Mouse (Mus musculus) gastrocnemius, adult 8-10 months (tissue): ENCODE results near the gene Ppp1r16b. TPM values are rescaled to one million over a fixed set of nuclear protein-coding genes. Genes with fewer than 3 reads are reported as not detected.

ENCODE experiments used
- DNase-seq, 2 experiments: peaks; one replicate each; pipeline ENCODE4 v3.0.0; 2022; ENCODE audit warnings: low spot score in 2 of 2
- total RNA-seq, 4 experiments: library from RNA; stranded (reverse); gene quantifications; 2 replicates each; pipeline ENCODE4 v1.2.4; 2022

Ppp1r16b gene
- total RNA-seq, 4 experiments from 2014 or later = 2.4 to 3.0 (median 2.7) TPM

GRCm38 (mm10) chr2:158668433-158669010 lies 3.3 kb downstream of the Ppp1r16b start:
- no peak for DNase-seq

GRCm38 (mm10) chr2:158669199-158670195 lies 4.3 kb downstream of the Ppp1r16b start:
- DNase-seq = no peak

- DNase-seq = no peak
These were observed 5.4 kb downstream of the Ppp1r16b start for GRCm38 (mm10) chr2:158670571-158670970.

- DNase-seq = no peak
These were observed 7.6 kb downstream of the Ppp1r16b start for GRCm38 (mm10) chr2:158672829-158673228.

GRCm38 (mm10) chr2:158673493-158673892 lies 8.3 kb downstream of the Ppp1r16b start:
- DNase-seq = no peak

DNA sequence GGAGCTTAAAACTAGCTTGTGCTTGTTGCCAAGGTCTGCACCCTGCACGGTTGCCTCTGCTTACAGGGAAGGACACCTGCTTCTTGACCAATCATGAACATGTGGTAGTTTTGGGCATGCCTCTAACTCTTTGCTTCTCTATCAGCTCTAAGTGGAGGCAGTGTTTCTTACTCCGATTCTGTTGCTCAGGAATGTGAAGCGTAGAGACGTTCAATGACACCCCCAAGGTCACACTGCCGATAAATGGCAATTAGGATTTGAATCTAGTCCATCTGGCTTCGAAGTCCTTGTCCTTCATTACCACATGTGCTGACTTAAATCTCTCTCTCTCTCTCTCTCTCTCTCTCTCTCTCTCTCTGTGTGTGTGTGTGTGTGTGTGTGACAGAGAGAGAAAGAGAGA lies 8.9 kb downstream of the Ppp1r16b start:
- DNase-seq = no peak

DNA sequence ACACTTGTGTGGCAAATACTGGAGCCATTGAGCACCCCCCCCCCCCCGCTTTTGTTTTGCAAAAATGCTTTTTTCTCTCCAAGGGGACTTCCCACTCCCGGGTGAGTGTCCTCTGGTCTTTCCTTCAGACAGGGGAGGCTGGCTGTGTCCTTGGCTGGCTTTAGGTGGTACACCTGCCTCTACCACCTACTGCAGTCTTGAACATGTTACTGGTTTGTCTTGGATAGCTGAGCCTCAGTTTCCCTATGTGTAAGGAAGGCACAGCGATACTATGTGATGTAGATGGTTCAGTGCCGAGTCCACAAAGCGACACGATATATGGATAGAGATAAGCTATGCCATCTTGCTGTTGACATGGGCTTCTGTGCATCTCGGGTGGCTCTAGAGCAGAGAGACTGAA lies 9.6 kb downstream of the Ppp1r16b start:
- DNase-seq = no peak

DNA sequence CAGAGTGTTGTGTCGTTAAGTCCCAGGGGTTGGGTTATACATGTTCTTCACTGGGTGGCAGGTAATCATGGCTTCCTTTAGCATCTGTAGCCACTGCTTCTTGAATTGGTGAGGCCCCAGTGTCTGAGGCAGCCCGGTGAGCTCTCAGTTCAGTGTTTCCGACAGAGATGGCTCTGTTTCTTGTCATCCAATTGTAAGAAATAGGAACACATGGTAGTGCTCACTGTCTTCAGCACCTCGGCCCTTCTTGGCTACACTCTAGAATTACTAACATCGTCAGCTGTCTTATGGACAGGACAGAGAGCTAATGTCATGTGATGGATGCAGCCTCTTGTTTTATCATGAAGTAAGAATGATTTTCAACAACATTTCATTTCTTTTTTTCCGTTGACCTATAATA lies 10.0 kb downstream of the Ppp1r16b start:
- no peak for DNase-seq

- DNase-seq = no peak
These were observed 10.8 kb downstream of the Ppp1r16b start for GRCm38 (mm10) chr2:158675907-158676533.

- DNase-seq = no peak
These were observed 12.7 kb downstream of the Ppp1r16b start for GRCm38 (mm10) chr2:158677946-158678345.

GRCm38 (mm10) chr2:158679091-158679490 lies 13.9 kb downstream of the Ppp1r16b start:
- no peak for DNase-seq

- no peak for DNase-seq
These were observed 15.2 kb downstream of the Ppp1r16b start for GRCm38 (mm10) chr2:158680357-158680889.

DNA sequence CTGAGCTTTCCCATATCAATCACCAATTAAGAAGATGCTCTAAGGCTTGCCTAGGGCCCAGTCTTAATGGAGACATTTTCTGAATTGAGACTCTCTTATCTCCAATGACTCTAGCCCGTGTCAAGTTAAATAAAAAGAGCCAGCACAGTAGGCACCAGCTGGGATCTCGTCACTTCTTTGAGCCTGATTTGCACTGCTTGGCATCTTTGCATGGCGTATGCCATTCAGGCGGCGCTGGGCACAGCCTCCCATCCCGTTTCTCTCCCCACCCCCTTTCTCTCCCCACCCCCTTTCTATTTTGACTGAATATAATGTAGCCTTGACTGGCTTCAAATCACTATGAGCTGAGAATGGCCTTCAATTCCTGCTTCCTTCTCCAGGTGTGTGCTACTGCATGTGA lies 16.5 kb downstream of the Ppp1r16b start:
- no peak for DNase-seq

DNA sequence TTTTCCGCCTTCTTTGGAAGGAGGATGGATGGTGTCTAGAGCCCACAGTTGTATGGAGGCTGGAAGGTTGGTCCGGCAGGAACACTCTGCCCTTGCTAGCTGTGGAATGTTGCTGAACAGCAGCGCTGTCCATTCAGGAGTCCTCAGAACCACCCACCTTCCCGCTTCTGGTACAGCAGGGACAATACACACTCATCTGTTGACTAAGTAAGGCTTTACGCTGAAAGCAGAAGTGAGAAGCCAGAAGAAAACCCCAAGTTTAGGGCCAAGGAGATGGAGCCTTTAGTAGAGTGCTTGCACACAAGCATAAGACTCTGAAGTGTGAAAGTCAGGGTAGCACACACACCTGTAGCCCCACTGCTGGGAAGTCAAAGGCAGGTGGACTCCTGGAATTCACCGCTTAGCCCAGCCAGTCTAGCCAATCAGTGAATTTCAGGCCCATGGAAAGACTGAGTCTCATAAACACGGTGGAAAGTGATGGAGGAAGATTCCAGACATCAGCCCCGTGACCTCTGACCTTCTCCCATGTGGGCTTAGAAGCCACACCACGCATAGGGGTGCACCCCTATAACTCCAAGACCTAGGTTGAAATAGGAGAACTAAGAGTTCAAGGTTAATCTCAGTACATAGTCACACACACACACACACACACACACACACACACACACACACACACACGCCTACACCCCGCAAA lies 17.3 kb downstream of the Ppp1r16b start:
- DNase-seq = no peak

DNA sequence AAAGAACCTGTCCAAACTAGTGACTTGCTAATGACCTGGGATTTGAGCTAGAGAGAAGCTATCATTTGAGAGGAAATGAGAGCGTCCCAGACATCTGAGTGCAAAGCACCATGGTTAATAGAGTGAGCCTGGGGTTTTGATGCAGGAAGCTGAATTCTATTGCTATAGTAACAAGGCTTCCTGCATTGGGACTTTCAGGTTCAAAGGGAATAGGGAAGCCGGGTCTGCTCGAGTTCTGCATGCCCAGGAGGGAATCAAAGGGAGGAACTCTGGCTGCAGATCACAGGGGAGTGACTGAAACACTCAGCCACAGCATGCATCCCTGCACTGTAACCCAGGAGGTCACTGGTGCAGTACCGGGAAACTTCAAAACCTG lies 17.8 kb downstream of the Ppp1r16b start:
- DNase-seq = no peak

DNA sequence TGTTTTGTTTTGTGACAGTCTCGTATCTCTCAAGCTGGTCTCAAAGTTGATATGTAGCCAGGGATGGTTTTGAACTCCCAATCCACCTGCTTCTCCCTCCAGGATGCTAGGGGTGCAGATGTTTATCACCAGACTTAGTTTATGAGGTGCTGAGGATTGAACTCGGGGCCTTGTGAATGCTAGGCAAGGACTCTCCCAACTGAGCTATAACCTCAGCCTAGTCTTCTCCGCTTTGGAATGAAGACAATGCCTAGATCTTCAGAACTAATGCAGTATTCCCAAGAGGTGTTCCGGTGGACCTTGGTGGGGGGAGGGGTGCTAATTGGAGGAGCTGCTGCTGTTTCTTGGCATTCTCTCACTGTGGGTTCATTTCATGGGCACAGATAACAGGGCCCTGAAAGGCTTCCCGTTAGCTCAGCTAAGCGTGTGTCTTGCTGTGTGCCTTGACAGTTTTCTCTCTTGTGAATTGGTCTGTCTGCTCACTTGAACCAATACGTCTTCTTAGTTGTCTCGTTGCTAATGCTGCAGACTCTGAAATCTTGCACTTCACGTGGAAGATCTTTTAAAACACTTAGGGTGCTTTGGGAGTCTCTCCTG lies 19.1 kb downstream of the Ppp1r16b start:
- DNase-seq = no peak

DNA sequence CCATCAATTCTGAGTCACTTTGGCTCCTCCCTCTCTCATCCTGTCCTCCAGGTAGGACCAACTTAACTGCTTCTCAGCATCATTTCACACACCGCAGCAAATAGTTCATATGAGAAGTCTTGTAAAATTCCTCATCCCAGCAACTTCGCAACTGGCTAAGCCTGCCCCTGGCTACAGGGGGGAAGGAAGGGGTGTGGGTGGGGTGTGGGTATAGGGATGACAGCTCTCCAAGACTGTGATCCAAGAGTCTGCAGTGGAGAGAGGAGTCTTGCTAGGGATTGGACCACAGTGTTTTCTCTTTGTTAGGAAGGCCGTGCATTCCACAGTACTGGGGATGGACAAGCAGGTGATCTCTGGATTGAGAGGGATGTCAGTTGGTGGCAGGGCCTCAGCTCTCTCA lies 19.7 kb downstream of the Ppp1r16b start:
- DNase-seq = no peak

DNA sequence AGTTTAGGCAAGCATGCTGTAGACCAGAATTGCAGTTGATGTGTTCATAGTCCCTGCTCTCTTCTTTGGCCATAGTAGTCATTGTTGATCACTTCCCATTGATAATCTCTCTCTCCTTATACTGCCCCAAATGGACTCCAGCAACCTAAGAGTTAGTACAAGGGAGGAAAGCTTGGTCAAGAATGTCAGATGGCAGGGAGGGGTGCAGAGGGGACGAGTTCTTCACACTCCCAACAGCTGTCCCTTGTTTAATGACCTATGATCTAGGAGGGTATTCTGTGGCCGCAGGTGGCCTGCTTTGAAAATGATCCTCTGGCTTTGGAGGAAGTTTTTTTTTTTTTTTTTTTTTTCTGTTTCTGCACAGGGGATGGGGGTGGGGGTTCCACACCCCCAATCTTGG lies 21.2 kb downstream of the Ppp1r16b start:
- no peak for DNase-seq

DNA sequence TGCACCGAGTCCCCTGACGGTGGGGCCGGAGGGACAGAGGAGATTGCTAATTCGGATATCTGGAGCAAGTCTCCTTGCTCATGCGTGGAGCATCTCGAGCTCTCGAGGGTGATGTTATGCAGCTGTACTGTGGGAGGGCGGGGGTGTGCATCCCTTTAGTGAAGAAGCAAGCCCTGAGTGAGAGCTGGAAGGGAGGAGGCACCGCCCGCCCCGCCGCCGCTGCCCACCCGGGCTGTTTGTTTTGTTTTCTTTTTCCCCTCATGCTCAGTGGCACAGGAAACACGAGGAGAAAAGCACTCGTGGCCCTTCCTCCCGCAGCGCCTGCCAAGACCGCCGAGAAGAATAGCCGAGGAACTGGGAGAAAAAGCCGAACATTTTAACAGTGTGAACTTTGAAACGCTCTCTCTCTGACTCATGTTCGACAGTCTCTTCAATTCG lies 22.6 kb downstream of the Ppp1r16b start:
- no peak for DNase-seq

DNA sequence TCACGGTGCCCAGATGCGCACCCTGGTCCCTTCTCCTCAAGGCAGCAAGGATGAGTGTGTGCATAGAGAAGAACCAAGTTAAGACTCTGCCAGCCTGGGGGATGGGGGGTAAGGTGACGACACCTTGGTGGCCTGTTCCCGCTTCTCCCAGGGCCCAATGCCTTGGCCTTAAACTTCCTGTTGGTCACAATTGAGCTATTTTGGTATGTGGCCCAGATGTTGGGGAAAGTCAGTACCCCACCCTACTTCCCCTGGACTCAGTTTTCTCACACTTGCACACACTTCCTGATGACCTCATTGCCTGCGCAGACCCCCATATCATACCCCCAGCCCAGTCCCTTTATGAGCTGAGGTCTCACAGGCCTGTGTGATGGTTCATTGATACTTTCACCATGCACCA lies 23.9 kb downstream of the Ppp1r16b start:
- DNase-seq = no peak

DNA sequence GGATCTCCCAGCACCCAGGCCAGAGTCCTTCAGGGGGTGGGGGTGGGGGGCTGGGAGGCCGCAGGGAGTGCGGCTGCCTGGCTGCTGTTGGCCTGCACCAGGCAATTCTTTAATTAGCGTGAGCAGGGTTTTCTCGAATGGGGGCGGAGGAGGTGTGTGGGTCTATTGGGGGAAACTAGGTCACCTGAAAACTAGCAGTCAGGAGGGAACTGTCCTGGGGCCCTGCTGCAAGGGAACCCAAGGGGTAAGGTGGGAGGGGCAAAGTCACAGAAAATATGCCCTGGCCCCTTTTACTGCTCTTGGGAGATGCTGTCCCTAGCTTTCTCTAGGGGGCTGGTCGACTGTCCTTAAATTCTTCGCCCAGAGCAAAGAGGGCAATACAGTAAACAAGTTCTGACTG lies 24.4 kb downstream of the Ppp1r16b start:
- no peak for DNase-seq
